Mouse (Mus musculus) lung, postnatal 10 days (tissue): ENCODE data around the gene Tgif1.
"Not testable (repeated sequence)": the region's sequence is repeated elsewhere in the genome, so short reads cannot be mapped to it uniquely, and the experiment has no call there.

Experiments
- DNase-seq: peaks from one replicate; pipeline ENCODE4 v3.0.0; 2021

Gene Tgif1

DNA sequence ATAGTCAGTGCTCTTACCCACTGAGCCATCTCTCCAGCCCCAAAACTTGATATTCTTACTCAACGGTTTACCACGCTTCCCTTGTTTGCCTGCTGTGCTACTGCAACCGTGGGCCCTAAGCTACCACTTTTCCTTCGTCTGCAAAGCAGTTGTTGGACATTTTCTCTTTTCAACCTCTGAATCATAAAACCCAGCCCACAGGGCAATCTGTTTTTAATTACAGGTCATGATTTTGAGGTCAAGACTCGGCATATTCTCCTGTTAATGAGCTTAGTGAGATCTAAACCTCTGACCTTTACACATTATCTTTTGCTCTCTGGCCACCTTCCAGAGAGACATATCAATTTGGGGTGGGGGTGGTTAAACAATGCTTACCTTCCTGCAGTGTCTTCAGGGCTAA is 14.8 kb downstream of the Tgif1 start:
- DNase-seq = no peak

DNA sequence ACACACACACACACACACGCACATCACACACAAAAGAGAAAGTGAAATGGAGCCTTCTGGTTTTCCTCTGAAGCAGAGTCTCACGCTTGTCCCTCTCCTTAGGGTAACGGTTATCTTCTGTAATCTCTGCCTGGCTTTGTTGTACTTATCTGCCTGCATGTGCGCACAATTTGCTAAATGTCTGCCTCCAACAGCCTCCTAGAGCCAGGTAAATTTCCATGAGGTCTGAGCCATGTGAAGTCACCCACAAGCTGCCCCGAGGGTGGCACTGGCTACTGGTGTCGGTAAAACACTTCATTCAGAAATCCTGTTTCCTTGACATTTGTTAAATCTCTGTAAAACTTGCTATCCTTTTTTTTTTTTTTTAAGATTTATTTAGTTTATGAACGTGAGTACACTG is 15.3 kb downstream of the Tgif1 start:
- DNase-seq = no peak

GRCm38 (mm10) chr17:70837474-70837873 is 15.9 kb downstream of the Tgif1 start:
- DNase-seq = not testable (repeated sequence)

DNA sequence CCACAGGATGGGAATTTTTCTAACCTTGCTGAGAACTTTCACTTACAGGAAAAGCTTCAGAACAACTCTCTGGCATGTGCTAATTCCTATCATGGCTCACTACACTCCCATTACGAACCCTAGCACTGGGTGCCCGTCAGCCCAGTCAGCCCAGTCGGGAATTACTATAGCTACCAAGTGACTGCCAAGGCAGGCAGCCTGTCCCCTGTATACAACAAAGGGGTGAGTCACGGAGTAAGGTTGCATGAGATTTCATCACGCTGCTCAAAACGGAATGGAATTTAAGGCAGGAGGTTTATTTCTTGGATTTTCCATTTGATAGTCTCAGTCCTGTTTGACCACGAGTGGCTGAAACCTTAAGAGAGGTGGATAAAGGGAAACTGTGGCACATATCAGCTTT is 16.5 kb downstream of the Tgif1 start:
- DNase-seq = no peak

GRCm38 (mm10) chr17:70835071-70835790 is 18.1 kb downstream of the Tgif1 start:
- DNase-seq = no peak

DNA sequence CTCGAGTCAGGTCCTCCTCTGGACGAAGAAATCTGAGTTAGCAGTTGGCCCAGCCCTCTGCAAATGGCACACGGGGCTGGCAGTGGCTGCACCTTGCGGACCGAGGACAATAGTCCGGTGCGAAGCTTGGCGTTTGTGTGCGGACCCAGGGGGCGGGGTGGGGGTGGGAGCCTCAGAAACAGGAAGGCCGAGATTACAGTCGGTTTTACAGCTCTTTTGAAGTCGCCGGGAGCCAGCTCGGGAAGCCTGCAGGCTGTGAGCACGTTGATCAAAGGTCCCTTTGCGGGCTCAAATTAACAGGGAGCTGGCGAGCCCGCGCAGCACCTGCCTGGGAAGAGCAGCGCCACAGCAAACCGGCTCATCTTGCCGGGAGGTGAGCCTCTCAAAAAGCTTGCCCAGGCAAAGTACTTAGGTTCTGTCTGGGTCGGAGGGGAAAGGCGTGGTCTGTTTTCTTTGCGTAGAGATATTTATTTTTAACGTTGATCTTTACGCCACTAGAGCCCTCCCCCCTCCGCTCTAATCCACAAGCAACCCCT is 18.8 kb downstream of the Tgif1 start:
- DNase-seq = peak; percentile 13

DNA sequence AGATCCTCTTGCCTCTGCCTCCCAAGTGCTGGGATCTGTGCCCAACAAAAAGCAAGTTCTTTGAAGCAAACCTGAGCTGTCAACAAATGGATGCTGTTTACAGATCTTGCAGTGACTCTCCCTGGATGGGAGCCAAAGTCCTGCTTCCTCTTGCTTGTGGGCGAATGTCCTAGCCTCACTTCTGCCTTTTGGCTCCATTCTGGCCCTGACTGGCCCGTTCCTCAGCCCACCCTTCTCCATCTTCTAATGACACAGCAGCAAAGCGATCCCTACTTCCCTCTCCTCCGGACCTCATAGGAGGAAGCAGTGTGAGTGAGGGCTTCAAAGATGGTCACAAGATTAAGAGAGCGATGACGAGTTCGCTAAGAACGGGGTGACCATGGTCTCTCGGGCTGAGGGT is 20.8 kb downstream of the Tgif1 start:
- peak; percentile 56 for DNase-seq

DNA sequence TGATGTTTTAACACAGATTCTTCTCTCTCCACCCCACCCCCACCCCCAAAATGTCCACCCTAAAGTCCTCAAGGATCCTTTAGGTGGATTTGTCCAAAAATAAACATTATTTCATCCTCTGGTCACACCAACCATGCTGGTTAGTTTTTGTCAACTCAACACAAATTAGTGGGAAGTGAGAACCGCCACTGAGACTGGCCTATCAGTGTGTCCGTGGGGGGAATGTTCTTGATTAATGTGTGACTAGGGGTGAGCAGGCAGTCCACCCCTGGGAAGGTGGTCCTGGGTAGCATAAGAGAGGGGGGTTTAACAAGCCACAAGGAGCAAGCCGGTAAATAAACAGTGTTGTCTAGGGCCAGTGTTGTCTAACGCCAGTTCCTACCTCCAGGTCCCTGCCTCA is 21.8 kb downstream of the Tgif1 start:
- DNase-seq = no peak

DNA sequence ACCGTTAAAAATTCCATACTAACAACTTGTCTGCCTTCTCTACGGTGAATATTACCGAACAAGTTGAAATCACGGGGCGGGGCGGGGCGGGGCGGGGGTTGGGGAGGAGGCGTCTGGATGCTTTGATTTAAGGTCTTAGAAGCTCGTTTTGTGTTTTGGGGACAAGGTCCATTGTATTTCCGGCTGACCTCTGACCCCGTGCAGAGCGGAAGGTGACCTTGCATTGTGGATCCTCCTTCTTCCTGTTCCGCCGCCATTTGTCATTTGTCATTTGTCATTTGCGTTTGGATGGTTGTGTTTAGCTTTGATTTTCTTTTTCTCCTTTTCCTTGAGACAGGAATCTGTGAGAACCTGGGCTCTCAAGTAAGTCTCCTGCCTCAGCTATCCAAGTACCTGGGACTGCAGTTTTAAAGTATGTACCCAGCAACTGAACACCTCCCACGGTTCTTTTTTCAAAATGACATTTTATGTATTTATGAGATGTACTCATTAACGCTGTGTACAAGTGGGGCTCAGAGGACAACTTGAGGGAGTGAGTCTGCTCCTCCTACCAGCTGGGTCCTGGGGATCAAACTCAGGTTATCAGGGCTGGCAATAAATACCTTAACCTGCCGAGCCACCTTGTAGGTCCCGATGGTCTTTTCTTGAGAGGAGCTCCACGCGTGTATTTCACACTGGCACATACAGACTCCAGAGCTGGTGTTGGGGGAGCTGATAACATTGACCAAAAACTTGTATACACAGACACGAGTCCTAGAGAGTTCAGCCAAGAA is 23.2 kb downstream of the Tgif1 start:
- DNase-seq = no peak

GRCm38 (mm10) chr17:70829217-70829616 is 24.1 kb downstream of the Tgif1 start:
- DNase-seq = no peak

DNA sequence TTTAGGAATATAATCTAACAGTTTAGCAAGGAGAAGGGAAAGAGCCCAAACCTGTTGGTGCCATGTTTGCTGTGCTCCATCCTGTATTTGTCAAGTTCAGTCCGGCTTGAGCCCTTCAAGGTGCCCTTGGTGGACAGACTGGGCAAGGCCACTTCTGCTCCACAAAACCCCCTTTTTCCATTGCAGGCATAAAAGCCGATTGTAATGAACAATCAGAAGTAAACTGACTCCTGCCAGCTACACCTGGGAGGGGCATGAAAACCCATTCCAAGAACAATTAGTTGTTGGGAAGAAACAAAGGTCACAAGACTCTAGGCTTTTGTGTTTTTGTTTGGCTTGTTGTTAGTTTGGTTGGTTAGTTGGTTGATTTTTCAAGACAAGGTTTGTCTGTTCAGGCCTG is 24.8 kb downstream of the Tgif1 start:
- no peak for DNase-seq

DNA sequence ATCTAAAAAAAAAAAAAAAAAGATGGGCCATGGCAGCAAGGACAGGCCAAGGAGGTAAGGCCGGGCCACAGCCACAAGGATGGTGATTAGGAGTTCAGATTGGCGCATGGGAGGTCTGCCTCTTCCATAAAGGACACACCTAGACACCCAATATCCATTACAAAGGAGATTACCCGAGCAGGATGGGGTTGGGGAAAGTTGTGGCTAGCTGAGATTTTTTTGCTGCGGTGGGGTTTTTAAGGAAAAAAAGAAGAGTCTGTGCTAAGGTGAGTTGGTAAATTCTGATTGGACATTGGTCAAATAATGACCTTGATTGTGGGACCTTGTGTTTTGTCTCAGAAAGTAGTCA is 25.2 kb downstream of the Tgif1 start:
- no peak for DNase-seq

DNA sequence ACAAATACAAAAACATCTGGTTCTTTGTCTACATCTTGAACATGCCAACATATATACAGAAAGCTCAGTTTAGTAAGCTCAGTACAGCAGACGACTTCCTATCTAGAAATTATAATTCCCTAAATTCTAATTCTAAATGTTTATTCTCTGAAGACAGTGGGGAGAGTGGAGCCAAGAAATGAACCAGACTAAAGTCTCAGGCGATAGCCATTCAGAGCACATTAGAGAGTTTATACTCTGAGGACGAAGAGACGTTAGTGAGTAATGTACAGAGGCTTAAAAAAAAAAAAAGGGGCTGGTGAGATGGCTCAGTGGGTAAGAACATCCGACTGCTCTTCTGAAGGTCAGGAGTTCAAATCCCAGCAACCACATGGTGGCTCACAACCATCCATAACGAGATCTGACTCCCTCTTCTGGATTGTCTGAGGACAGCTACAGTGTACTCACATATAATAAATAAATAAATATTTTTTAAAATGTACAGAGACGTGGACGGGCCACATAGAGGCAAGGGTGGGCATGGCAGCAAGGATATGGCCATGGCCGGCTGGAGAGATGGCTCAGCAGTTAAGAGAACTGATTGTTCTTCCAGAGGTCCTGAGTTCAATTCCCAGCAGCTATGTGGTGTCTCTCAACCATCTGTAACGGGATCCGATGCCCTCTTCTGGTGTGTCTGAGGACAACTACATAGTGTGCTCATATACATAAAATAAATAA is 25.7 kb downstream of the Tgif1 start:
- not testable (repeated sequence) for DNase-seq

DNA sequence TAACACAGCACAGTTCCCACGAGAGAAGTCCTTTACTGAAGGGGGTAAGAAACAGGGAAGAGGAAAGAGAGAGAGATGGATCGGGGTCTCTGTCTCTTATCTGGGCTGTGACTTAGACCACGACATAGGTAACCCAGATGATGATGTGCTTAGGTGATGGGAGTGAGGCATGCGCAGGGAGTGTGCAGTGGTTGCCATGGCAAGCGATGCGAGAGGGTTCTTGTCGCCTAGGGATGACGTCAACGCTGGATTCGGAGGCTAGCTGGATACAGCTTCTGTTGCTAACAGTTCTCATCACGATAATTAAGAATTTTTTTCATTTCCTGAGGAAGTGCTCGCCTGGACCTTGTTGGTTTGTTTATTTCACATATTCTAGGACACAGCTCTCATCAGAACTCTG is 27.1 kb downstream of the Tgif1 start:
- peak; percentile 20 for DNase-seq

DNA sequence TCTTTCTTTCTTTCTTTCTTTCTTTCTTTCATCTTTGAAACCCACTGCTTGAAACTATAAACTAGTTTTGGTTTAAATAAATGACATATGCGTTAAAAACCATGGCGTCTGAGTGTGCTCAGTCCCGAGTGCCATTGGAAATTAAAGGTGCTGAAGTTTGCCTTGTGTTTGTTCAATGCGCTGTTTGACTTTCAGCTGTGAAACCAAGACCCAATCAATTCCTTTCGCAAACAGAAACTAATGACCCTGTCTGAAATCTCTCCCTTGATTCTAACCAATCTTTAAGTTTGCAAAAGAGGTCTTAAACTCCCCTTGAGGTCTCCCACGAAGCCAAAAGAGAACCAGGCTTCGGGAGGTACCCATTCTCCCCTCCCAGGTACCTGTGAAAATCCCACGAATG is 30.3 kb downstream of the Tgif1 start:
- DNase-seq = no peak

- peak; percentile 11 for DNase-seq
Measured at GRCm38 (mm10) chr17:70817862-70818451, 35.4 kb downstream of the Tgif1 start.

DNA sequence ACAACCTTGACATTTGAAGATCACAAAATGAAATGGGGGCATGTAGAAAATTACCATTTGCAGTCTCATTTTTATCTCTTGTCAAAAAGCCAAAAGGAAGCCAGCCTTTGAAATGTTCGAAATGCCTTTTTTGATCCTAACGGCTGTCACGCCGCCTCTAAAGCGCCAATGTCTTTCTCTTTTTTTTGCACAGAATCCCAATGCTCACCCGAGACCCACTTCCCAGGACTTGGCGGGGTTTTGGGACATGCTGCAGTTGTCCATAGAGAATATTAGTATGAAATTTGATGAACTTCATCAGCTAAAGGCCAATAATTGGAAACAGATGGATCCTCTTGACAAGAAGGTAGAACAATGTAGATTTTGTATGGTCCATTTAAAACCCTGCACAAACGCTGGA is 38.3 kb downstream of the Tgif1 start:
- DNase-seq = no peak

DNA sequence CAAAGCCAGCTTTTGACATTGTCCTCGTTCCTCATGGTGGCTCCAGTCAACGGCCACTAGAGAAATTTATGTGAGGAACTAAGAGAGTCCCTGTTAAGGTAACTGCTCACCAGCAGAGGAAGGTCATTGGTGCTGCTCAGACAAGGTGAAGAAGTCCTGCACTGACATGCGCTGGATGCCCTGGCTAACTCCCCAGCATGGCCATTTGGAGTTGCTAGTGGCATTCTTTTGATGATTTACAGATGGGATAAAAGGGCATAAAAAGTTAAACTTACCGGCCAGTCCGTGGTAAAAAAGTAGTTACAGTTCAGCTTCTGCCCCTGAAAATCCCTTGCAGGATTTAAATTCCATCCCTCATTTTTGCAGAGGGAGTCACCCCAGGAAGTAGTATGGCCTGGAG is 42.6 kb downstream of the Tgif1 start:
- no peak for DNase-seq

GRCm38 (mm10) chr17:70809776-70810175 is 43.6 kb downstream of the Tgif1 start:
- DNase-seq = no peak

GRCm38 (mm10) chr17:70808837-70809236 is 44.5 kb downstream of the Tgif1 start:
- no peak for DNase-seq

DNA sequence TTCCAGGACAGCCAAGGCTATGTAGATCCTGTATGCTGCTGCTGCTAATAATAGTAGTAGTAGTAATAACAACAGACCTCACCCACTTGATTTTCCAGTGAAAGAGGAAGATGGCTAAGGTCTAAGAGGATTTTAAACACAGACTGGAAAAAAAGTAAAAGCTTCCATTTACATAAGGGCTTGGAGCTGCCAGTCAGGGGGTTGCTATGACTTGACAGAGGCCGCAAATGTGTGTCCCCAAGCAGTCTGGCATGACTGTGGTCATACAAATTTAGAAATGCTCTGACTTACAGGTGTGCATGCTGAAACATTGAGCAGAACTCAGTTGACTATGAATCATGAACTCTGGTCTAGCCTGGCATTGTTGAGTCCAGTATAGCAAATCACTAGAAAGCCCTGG is 45.5 kb downstream of the Tgif1 start:
- no peak for DNase-seq

GRCm38 (mm10) chr17:70806600-70806999 is 46.7 kb downstream of the Tgif1 start:
- no peak for DNase-seq

- no peak for DNase-seq
Measured at GRCm38 (mm10) chr17:70805866-70806265, 47.5 kb downstream of the Tgif1 start.
